Mouse (Mus musculus) frontal cortex, postnatal 36 days (tissue): Measurements from ENCODE around the gene Thrb.

Experiments
- DNase-seq, 2 experiments: peaks; one replicate each; pipeline ENCODE4 v3.0.0; 2022; ENCODE audit warnings: low spot score in 2 of 2

Gene Thrb

GRCm38 (mm10) chr14:17781921-17782320, 121.9 kb downstream of the Thrb start:
- DNase-seq, result no peak

- DNase-seq, result no peak
Observed at GRCm38 (mm10) chr14:17784207-17784806, 124.2 kb downstream of the Thrb start.

- DNase-seq, result no peak
Observed at GRCm38 (mm10) chr14:17785370-17785769, 125.3 kb downstream of the Thrb start.

DNA sequence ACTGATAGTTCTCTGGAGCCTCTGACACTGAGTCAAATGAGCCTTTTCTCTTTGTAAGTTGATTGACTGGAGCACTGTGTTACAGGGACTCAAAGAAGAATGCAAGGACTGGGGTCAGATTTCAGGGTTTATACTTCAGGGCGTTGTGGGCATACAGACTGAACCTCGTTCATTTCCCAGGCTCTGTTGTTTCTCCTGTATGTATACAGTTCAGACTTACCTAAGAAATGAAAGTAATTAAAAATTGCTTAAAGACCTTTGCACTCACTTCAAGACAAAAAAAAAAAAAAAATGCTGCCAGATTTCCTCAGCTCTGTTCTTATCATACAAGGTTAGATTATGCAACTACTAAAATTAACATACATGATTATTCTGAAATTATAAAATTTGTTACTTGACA, 126.2 kb downstream of the Thrb start:
- no peak for DNase-seq

DNA sequence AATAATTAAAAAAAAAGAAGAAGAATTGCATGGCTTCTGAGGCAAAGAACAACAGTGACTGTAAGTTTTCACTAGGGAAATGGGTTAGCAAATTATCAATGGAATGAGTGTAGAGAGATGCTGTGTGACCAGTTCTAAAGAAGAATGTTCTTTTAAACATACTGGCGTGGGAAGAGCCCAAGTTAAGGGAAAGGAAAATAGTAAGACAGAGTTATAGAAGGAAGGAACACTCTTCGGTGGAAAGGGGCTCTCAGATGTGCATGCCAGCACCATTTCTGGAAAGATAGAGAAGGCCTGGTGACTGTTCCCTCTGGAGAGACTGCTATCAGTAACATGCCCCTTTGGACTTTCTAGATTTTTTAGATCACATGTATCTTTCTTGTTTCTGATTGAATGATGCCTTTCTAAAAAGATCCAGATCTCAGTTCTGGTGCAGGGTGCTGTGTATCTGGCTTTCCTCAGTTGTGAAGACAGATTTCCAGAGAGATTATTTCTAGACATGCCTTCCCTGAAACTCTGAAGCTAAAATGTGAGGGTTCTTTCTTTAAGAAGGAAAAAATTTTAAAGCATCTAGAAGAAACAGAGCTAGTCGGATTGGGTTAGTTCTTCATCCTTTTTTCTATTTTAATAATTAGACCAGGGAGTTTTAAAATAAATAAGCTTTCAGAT, 144.0 kb downstream of the Thrb start:
- peak in 1 of 2 experiments; percentile 14 for DNase-seq

DNA sequence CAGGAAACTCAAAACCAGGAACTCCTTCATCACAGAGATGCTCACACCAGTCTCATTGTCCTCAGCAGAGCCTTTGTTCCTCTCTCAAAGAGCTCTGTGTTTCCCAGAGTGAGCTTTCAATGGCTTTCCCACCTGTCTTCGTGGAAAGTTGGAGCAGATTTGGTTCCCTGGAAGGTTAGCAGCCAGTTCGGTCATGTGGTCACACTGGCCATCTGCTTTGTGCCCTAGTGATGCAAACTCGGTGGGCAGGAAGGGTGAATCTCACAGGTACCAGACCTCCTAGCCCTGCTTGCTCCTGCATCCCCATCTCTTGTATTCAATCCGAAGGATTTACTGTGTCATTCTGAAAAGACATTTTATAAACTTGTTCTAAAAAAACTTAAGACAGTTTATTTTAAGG, 151.0 kb downstream of the Thrb start:
- no peak for DNase-seq

GRCm38 (mm10) chr14:17812414-17812813, 152.4 kb downstream of the Thrb start:
- no peak for DNase-seq

DNA sequence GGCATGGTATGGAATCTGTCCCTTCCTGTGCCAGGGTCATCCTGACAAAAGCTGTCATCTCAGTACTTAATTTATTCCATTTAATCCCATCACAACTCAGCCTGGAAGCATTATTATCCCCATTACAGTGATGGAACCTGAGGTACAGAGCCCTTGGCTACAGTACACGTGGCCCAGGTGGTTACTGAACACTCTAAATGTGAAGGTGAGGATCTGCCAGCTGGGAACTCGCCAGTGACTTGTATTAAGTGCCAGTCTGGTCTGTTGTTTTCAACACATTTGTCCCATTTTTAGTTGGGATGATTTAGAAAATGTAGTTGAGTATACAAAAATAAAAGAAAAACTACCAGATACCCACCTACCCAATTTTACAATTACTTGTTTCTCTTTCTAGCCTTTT, 155.0 kb downstream of the Thrb start:
- DNase-seq, result no peak

GRCm38 (mm10) chr14:17818086-17818485, 158.0 kb downstream of the Thrb start:
- DNase-seq, result peak; percentile 58 to 84

DNA sequence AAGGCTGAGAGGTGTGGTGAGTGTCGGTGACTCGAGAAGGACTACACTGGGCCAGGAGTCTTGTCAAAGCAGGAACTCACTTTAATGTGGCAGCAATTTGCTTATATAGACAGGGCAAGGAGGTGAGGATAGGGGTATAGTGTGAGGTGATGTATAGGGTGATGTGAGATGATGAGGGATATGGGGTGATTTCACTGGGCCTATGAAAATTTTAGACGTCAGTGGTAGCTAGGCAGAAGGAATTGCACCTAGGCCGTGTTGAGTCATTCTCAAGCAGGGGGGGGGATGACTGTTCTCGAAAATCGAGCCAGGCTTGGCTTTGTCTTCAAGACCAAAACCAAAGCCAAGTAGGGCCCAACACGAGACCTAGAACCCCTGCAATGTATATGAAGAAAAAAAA, 162.7 kb downstream of the Thrb start:
- no peak for DNase-seq

GRCm38 (mm10) chr14:17827401-17827800, 167.3 kb downstream of the Thrb start:
- no peak for DNase-seq

GRCm38 (mm10) chr14:17835738-17836137, 175.7 kb downstream of the Thrb start:
- DNase-seq, result no peak

DNA sequence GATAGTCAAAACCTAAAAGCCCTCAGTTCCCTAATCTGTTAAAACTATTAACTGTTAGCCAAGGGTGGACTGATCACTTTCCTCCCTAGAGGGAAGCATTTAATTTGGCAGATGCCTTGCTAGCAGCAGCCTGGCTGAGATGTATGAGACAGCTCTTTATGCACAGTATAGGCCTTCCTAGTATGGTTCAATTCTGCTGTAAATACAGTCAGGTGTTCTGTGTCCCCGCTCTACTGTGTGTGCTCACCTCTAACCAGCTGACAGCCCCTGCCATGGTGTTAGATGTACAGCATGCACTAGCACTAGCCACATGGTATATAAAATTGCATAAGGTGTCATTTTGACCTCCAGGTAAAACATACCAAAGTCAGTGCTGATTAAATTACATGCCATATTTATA, 176.7 kb downstream of the Thrb start:
- DNase-seq, result no peak

DNA sequence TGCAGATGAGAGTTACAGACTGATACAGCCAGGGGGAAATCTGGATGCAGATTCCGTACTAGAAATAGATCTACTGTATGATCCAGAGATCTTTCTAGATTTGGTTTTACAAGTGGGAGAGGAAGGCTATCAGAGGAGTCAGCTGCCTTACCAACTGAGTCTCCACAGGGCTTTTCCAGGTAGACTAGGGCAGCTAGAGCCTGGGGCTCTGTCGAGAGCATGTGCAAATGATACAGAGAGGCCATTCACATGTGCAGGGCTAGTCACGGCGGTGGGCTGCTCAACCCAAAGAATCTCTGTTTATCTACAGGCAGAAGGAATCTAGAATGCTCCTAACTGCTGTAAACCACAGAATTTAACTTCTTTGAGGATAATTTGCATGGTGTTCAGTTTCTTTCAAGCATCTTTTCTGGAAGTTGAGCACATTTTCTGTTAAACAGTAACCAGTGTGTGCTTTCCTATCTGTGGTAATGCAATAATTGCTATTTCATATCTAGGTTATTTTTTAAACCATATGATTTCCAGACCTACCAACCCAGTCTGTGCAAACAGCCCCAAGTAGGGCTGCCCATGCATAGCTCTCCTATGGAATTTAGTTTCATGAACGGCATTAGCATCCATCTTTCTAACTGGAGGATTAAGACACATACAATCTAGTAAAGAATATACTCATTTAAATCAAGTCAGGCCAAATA, 185.1 kb downstream of the Thrb start:
- DNase-seq, result no peak

DNA sequence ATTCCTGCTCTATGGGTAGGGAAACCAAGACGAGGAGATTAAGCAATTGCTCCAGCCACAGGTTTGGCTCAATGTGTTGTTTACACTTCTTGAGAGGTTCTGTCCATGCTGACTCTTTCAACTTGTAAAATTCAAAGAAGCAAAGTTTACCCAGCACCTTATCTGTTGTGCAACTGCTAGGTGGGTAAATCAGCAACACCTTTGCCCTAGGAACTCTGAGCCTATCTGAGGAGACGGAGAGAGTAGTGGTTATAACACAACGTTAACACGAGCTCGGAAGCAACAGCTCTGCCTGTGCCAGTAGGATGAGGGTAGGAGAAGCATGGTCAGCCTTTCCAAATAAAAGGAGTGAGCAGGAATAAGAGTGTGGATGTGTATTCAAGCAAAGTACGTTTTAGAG, 185.8 kb downstream of the Thrb start:
- DNase-seq, result no peak

- DNase-seq, result no peak
Observed at GRCm38 (mm10) chr14:17846700-17847099, 186.6 kb downstream of the Thrb start.

GRCm38 (mm10) chr14:17847211-17847610, 187.2 kb downstream of the Thrb start:
- no peak for DNase-seq

- DNase-seq, result no peak
Observed at GRCm38 (mm10) chr14:17850355-17850754, 190.3 kb downstream of the Thrb start.

- DNase-seq, result no peak
Observed at GRCm38 (mm10) chr14:17852236-17852635, 192.2 kb downstream of the Thrb start.

- no peak for DNase-seq
Observed at GRCm38 (mm10) chr14:17859790-17860385, 199.8 kb downstream of the Thrb start.

DNA sequence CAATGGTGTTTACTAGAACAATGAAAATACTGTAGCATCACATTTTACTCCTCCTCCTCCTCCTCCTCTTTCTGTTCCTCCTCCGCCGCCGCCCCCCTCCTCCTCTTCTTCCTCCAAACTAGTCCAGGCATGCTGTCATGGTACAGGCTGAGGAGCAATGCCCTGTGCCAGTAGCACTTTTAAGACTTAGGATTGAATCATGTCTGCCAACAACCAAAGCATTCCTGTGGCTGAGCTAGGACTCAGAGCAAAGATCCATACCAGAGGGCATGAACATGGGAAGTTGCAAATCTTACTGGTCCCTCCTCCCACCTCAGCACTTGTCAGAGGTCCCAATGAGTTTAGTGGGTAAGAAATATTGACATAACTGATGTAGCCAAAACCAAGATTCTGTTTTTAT, 202.6 kb downstream of the Thrb start:
- no peak for DNase-seq

GRCm38 (mm10) chr14:17863701-17864320, 203.8 kb downstream of the Thrb start:
- DNase-seq, result peak; percentile 28 to 46
